Mouse (Mus musculus): ENCODE data around the gene Pkhd1.
A peak's percentile ranks its signal among the peaks of the same experiment; 100 is the strongest.
"Not testable (repeated sequence)": the region's sequence is repeated elsewhere in the genome, so short reads cannot be mapped to it uniquely, and the experiment has no call there.

Gene Pkhd1

GRCm38 (mm10) chr1:20248169-20248568 is 369.7 kb downstream of the Pkhd1 start:
- DNase-seq: no peak

- no peak for DNase-seq
Measured at GRCm38 (mm10) chr1:20216681-20217080, 401.2 kb downstream of the Pkhd1 start.

GRCm38 (mm10) chr1:20190444-20190843 is 427.4 kb downstream of the Pkhd1 start:
- DNase-seq: no peak

- DNase-seq: peak; percentile 37
Measured at GRCm38 (mm10) chr1:20180157-20180556, 437.7 kb downstream of the Pkhd1 start.

- DNase-seq: no peak
Measured at GRCm38 (mm10) chr1:20171199-20171598, 446.7 kb downstream of the Pkhd1 start.

GRCm38 (mm10) chr1:20150627-20151026 is 467.2 kb downstream of the Pkhd1 start:
- not testable (repeated sequence) for DNase-seq

GRCm38 (mm10) chr1:20150016-20150415 is 467.8 kb downstream of the Pkhd1 start:
- DNase-seq: no peak

- DNase-seq: no peak
Measured at GRCm38 (mm10) chr1:20136205-20136604, 481.7 kb downstream of the Pkhd1 start.

GRCm38 (mm10) chr1:20135065-20135618 is 482.7 kb downstream of the Pkhd1 start:
- peak; percentile 62 for DNase-seq

GRCm38 (mm10) chr1:20133636-20134035 is 484.2 kb downstream of the Pkhd1 start:
- peak; percentile 42 for DNase-seq

GRCm38 (mm10) chr1:20131786-20132596 is 485.9 kb downstream of the Pkhd1 start:
- peak; percentile 39 for DNase-seq

- DNase-seq: no peak
Measured at GRCm38 (mm10) chr1:20117331-20117730, 500.5 kb downstream of the Pkhd1 start.

GRCm38 (mm10) chr1:20069733-20070132 is 548.1 kb downstream of the Pkhd1 start:
- DNase-seq: no peak

GRCm38 (mm10) chr1:20058245-20058644 is 559.6 kb downstream of the Pkhd1 start:
- peak; percentile 83 for DNase-seq

- DNase-seq: no peak
Measured at GRCm38 (mm10) chr1:20039389-20039788, 578.5 kb downstream of the Pkhd1 start.

GRCm38 (mm10) chr1:20035277-20035676 is 582.6 kb downstream of the Pkhd1 start:
- DNase-seq: no peak

GRCm38 (mm10) chr1:20018198-20018925 is 599.5 kb downstream of the Pkhd1 start:
- peak; percentile 2 for DNase-seq

- no peak for DNase-seq
Measured at GRCm38 (mm10) chr1:20017619-20018018, 600.2 kb downstream of the Pkhd1 start.

All from retina, postnatal 1 day (tissue).